In the genomic region with DNA sequence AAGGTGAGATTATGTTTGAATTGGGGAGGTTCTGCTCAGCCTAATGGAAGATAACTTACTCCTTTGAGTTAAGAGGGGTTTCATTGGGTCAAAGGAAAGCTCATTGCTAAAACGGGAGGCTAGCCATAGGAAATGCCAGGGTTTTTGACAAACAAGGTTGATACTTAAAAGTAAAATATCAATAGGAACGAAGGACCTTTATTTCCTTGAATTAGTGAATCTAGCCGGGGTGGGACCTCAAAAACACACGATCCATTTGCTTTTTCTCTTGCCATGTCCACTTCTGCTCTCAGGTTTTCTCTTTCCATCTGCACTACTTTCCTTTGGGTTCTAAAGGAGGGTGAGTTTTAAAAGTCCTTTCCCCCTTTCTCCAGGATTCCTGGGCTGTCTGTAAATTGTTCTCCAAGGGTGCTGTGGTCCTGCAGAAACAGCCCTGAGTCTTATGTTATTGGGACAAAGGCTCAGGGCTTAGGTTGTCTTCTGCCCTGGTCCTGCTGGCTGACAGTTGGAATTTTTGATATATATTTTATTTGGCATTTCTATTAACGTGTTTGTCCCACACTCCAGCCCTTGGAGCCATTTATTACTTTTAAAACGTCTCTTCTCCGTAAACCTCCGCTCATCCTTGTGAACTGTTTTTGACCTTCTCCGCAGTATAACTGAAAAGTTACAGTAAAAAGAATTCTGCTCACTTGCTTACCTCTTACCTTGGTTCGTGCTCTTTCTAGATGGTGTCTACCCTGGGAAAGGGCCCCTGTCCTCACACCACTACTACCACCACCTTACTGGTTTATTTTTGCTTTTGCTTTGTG, we compare ENCODE assay signal across 8 mouse cellular contexts. TPM values are rescaled to one million over a fixed set of nuclear protein-coding genes. Genes with fewer than 3 reads are reported as not detected.
DNase-seq lines count a peak whose midpoint lies in the region; ATAC-seq and TF ChIP-seq lines count a peak whose summit lies in the region.

No protein-coding gene starts in this region.

- no peak for TF ChIP-seq EP300 in lung, postnatal 0 days (IDR thresholded peaks at IDR 0.05)
- no peak for TF ChIP-seq EP300 in liver, postnatal 0 days (IDR thresholded peaks at IDR 0.05; ENCODE audit: low read depth)

- TF ChIP-seq CTCF in lung, postnatal 0 days (IDR thresholded peaks at IDR 0.05), result no peak
- no peak for TF ChIP-seq CTCF in liver, postnatal 0 days (IDR thresholded peaks at IDR 0.05; ENCODE audit: low read depth)

- 0 out of 2 replicates have a peak overlapping the region, but pooled peaks have one; percentile 20 for H3K27ac ChIP-seq in lung, postnatal 0 days (ENCODE audit: low read length)
- H3K27ac ChIP-seq in liver, postnatal 0 days (ENCODE audit: low read depth), result no peak overlapping the region

- H3K4me3 ChIP-seq in lung, postnatal 0 days (ENCODE audit: low read depth, low read length), result peak overlapping the region; percentile 33
- no peak overlapping the region for H3K4me3 ChIP-seq in liver, postnatal 0 days (ENCODE audit: low read depth, low read length)

- no peak overlapping the region for H3K9ac ChIP-seq in lung, postnatal 0 days (replicated peaks; ENCODE audit: low read depth)
- H3K9ac ChIP-seq in liver, postnatal 0 days (replicated peaks), result no peak overlapping the region

- H3K4me2 ChIP-seq in lung, postnatal 0 days (replicated peaks; ENCODE audit: low read depth, low read length), result peak overlapping the region; percentile 58
- H3K4me2 ChIP-seq in liver, postnatal 0 days (ENCODE audit: low read depth, low read length), result 0 out of 2 replicates have a peak overlapping the region, but pooled peaks have one; percentile 59

- no peaks in the 10 kb centered on the region for H3K36me3 ChIP-seq in lung, postnatal 0 days (ENCODE audit: insufficient read depth, low read length)
- H3K36me3 ChIP-seq in liver, postnatal 0 days (replicated peaks; ENCODE audit: insufficient read depth, low read length), result no peaks in the 10 kb centered on the region

- ATAC-seq in lung, postnatal 0 days, result no peak
- no peak for ATAC-seq in liver, postnatal 0 days
- ATAC-seq in megakaryocyte progenitor cell, adult 5-6 weeks (replicated peaks; ENCODE audit: poor library complexity), result no peak

- WGBS in lung, postnatal 0 days, result 33% methylated on average over 10 of the region's 10 CpGs
- WGBS in liver, postnatal 0 days (ENCODE audit: insufficient replicate concordance), result 31% methylated on average over 10 of the region's 10 CpGs

- peaks cover 27% of the 10 kb centered on the region for H3K27me3 ChIP-seq in lung, postnatal 0 days (replicated peaks; ENCODE audit: insufficient read depth, low read length)
- H3K27me3 ChIP-seq in liver, postnatal 0 days (ENCODE audit: insufficient read depth, low read length), result peaks cover 79% of the 10 kb centered on the region

- peak; percentile 50 for DNase-seq in adrenal gland, adult 2 months
- no peak for DNase-seq in adrenal gland, postnatal 25 days
- DNase-seq in lung, postnatal 0 days (ENCODE audit: low spot score), result no peak
- no peak for DNase-seq in lung, postnatal 14 days
- DNase-seq in liver, postnatal 0 days, result no peak
- no peak for DNase-seq in spleen, adult 18-20 months
- no peak for DNase-seq in urinary bladder, postnatal 25 days (ENCODE audit: low spot score)

- H3K9me3 ChIP-seq in lung, postnatal 0 days (ENCODE audit: low read length), result no peaks in the 10 kb centered on the region
- H3K9me3 ChIP-seq in liver, postnatal 0 days (ENCODE audit: low read length), result no peaks in the 10 kb centered on the region

- H3K4me1 ChIP-seq in lung, postnatal 0 days (ENCODE audit: insufficient read depth, low read depth, low read length), result no peaks in the 10 kb centered on the region
- peaks cover 6% of the 10 kb centered on the region; the same call in 1 of the 2 replicates for H3K4me1 ChIP-seq in liver, postnatal 0 days (ENCODE audit: insufficient read depth)

RNA-seq across cellular contexts. Expression of a gene that starts 5.2 kb away (rescaled TPM):
- total RNA-seq in adrenal gland, adult 2 months (2021), result 100 to 1,000 TPM; 211 to 303 TPM
- polyA plus RNA-seq in adrenal gland, adult 2 months (2012; rRNA removed), result 85.4 and 124 TPM in 2 replicates
- 258 and 277 TPM in 2 replicates for total RNA-seq in adrenal gland, postnatal 25 days (2021)
- 12.0 and 16.2 TPM in 2 replicates for polyA plus RNA-seq in lung, postnatal 0 days (2015; fragmentation: Nextera tagmentation; extraction: Ambion mirVana)
- polyA plus RNA-seq in liver, postnatal 0 days (2015; fragmentation: Nextera tagmentation; extraction: Ambion mirVana), result 2.0 and 2.4 TPM in 2 replicates
- total RNA-seq in megakaryocyte progenitor cell, adult 5-6 weeks (2015), result not detected in 2 replicates
- not detected in 2 replicates for total RNA-seq in megakaryocyte progenitor cell, adult 5-6 weeks (2017)

Comparison
In these comparisons a context has a peak if more than half of its experiments do, and no peak if none do; other contexts are left out.
1. RNA of a gene that starts 5.2 kb away (total RNA-seq): 211 to 303 TPM in adrenal gland, adult 2 months and 258 to 277 TPM in adrenal gland, postnatal 25 days; not detected in megakaryocyte progenitor cell, adult 5-6 weeks; every median in the first group is over 100 times any median in the second.